Mouse (Mus musculus) lung, adult 2 months (tissue): Measurements from ENCODE around the gene Car11.

ENCODE experiments used
- CTCF ChIP-seq: fragments of 200-500 bp; IDR thresholded peaks from 2 replicates; pipeline ENCODE4 v1.5.1; 2011; ENCODE audit warnings: mild to moderate bottlenecking, low read length, control low read depth; ENCODE audit not compliant: insufficient read depth
- POLR2A ChIP-seq: fragments of 200-500 bp; IDR thresholded peaks from 2 replicates; pipeline ENCODE4 v1.6.1; 2011; ENCODE audit warnings: low read depth, mild to moderate bottlenecking, control low read depth, low read length, borderline replicate concordance; ENCODE audit errors: extremely low read depth

DNA sequence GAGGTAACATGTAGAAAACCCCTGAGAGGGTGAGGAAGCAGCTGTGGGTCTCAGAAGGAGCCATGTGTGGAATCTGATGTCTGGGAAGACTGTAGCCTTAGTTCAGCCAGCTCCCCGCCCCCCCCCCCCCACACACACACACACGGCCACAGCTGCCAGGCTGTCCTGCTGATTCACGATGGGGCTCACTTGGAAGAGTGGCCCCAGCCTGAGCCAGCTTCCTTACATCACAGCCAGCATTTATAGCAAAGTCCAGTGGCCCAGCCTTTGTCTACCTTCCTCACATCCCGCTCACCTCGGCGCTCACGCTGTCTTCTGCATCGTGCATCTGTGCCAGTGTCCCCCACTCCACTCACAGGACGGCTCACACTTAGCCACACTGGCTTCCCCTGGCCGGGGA is 49.8 kb downstream of the Car11 start:
- TF ChIP-seq POLR2A (no peak), CTCF (no peak)
